Comparison of ENCODE assay signal across 23 mouse cellular contexts in genomic region chr3:114547218-114547617, GRCm38 (mm10).
DNase-seq lines count a peak whose midpoint lies in the region; ATAC-seq lines count a peak whose summit lies in the region.
"Had no signal": no experiment of that assay in that cellular context is flagged by ENCODE, and none has a peak within 500 bp of the region (broad histone marks: within the 10 kb centered on the region; RNA-seq: fewer than 3 reads in every experiment).

No protein-coding gene starts in this region.

- H3K9ac ChIP-seq in hindbrain, embryonic 13.5 days, result no peak overlapping the region
- H3K9ac ChIP-seq in midbrain, embryonic 12.5 days (replicated peaks), result no peak overlapping the region
- H3K9ac ChIP-seq in midbrain, embryonic 15.5 days, result no peak overlapping the region
- H3K9ac ChIP-seq: embryonic facial prominence, embryonic 13.5 days; forebrain, embryonic 12.5 days; hindbrain, embryonic 15.5 days; neural tube, embryonic 12.5 days had no signal

- no peak overlapping the region for H3K27ac ChIP-seq in hindbrain, embryonic 13.5 days
- H3K27ac ChIP-seq in hindbrain, embryonic 10.5 days, result no peak overlapping the region
- no peak overlapping the region for H3K27ac ChIP-seq in midbrain, embryonic 12.5 days (replicated peaks)
- no peak overlapping the region for H3K27ac ChIP-seq in midbrain, embryonic 15.5 days
- H3K27ac ChIP-seq: embryonic facial prominence, embryonic 13.5 days; forebrain, embryonic 12.5 days; heart, adult 2 months; hindbrain, embryonic 15.5 days; neural tube, embryonic 12.5 days had no signal

- H3K4me3 ChIP-seq in hindbrain, embryonic 13.5 days, result no peak overlapping the region
- no peak overlapping the region for H3K4me3 ChIP-seq in hindbrain, embryonic 10.5 days
- no peak overlapping the region for H3K4me3 ChIP-seq in midbrain, embryonic 12.5 days
- no peak overlapping the region for H3K4me3 ChIP-seq in midbrain, embryonic 15.5 days
- H3K4me3 ChIP-seq: embryonic facial prominence, embryonic 13.5 days; erythroblast, embryonic 14.5 days; forebrain, embryonic 12.5 days; heart, adult 2 months; hindbrain, embryonic 15.5 days; neural tube, embryonic 12.5 days had no signal

- H3K9me3 ChIP-seq in hindbrain, embryonic 13.5 days, result no peaks in the 10 kb centered on the region
- no peaks in the 10 kb centered on the region for H3K9me3 ChIP-seq in hindbrain, embryonic 10.5 days
- H3K9me3 ChIP-seq in midbrain, embryonic 12.5 days, result no peaks in the 10 kb centered on the region
- no peaks in the 10 kb centered on the region for H3K9me3 ChIP-seq in midbrain, embryonic 15.5 days
- H3K9me3 ChIP-seq: embryonic facial prominence, embryonic 13.5 days; forebrain, embryonic 12.5 days; hindbrain, embryonic 15.5 days; neural tube, embryonic 12.5 days had no signal

- H3K4me2 ChIP-seq in hindbrain, embryonic 13.5 days, result no peak overlapping the region
- no peak overlapping the region for H3K4me2 ChIP-seq in midbrain, embryonic 12.5 days (replicated peaks)
- H3K4me2 ChIP-seq in midbrain, embryonic 15.5 days, result no peak overlapping the region
- H3K4me2 ChIP-seq: embryonic facial prominence, embryonic 13.5 days; forebrain, embryonic 12.5 days; hindbrain, embryonic 15.5 days; neural tube, embryonic 12.5 days had no signal

- ATAC-seq in hindbrain, embryonic 13.5 days (ENCODE audit: low FRiP score), result peak; percentile 52; the same call in 1 of the 2 replicates
- 0 out of 2 replicates have a peak, but pooled peaks have one; percentile 30 for ATAC-seq in midbrain, embryonic 12.5 days (ENCODE audit: low FRiP score, low read depth)
- no peak for ATAC-seq in midbrain, embryonic 15.5 days (replicated peaks)
- ATAC-seq: activated CD4-positive, CD25-positive, alpha-beta regulatory T cell, adult 4 months; intestine, postnatal 0 days had no signal

- H3K4me1 ChIP-seq in hindbrain, embryonic 13.5 days (replicated peaks), result 0 out of 2 replicates have a peak, but pooled peaks cover 3% of the 10 kb centered on the region
- no peaks in the 10 kb centered on the region for H3K4me1 ChIP-seq in hindbrain, embryonic 10.5 days (replicated peaks)
- no peaks in the 10 kb centered on the region for H3K4me1 ChIP-seq in midbrain, embryonic 12.5 days
- no peaks in the 10 kb centered on the region for H3K4me1 ChIP-seq in midbrain, embryonic 15.5 days
- H3K4me1 ChIP-seq: embryonic facial prominence, embryonic 13.5 days; forebrain, embryonic 12.5 days; hindbrain, embryonic 15.5 days; neural tube, embryonic 12.5 days had no signal

- 71% methylated on average over 6 of the region's 6 CpGs for WGBS in hindbrain, embryonic 13.5 days
- WGBS in hindbrain, embryonic 10.5 days, result 81% methylated on average over 6 of the region's 6 CpGs
- WGBS in midbrain, embryonic 12.5 days, result 79% methylated on average over 6 of the region's 6 CpGs
- 76% methylated on average over 6 of the region's 6 CpGs for WGBS in midbrain, embryonic 15.5 days

- DNase-seq in cerebellum, postnatal 10 days, result peak; percentile 49 to 66
- DNase-seq in cerebellum, adult 11-12 months, result no peak
- no peak for DNase-seq in hindbrain, embryonic 10.5 days (ENCODE audit: low spot score)
- DNase-seq in right cerebral cortex, postnatal 14 days, result peak; percentile 24
- DNase-seq in right cerebral cortex, postnatal 25 days, result no peak
- DNase-seq: adrenal gland, adult 8-10 months; cerebellum, adult 9-10 months; gastrocnemius, postnatal 25 days; heart, adult 2 months; kidney, postnatal 36 days; lung, postnatal 4 days; retina, postnatal 1 day; thymus, postnatal 25 days had no signal

- H3K27me3 ChIP-seq in hindbrain, embryonic 13.5 days, result no peaks in the 10 kb centered on the region
- H3K27me3 ChIP-seq in hindbrain, embryonic 10.5 days (ENCODE audit: insufficient read depth, poor library complexity, severe bottlenecking), result no peaks in the 10 kb centered on the region
- H3K27me3 ChIP-seq in midbrain, embryonic 12.5 days, result no peaks in the 10 kb centered on the region
- H3K27me3 ChIP-seq in midbrain, embryonic 15.5 days (replicated peaks), result no peaks in the 10 kb centered on the region
- H3K27me3 ChIP-seq: embryonic facial prominence, embryonic 13.5 days; forebrain, embryonic 12.5 days; hindbrain, embryonic 15.5 days; neural tube, embryonic 12.5 days had no signal

- no peaks in the 10 kb centered on the region for H3K36me3 ChIP-seq in hindbrain, embryonic 13.5 days
- no peaks in the 10 kb centered on the region for H3K36me3 ChIP-seq in hindbrain, embryonic 10.5 days
- H3K36me3 ChIP-seq in midbrain, embryonic 12.5 days, result no peaks in the 10 kb centered on the region
- H3K36me3 ChIP-seq in midbrain, embryonic 15.5 days (replicated peaks), result no peaks in the 10 kb centered on the region
- H3K36me3 ChIP-seq: embryonic facial prominence, embryonic 13.5 days; forebrain, embryonic 12.5 days; hindbrain, embryonic 15.5 days; neural tube, embryonic 12.5 days had no signal

Comparison
In these comparisons a context has a peak if more than half of its experiments do, and no peak if none do; other contexts are left out.
1. DNase-seq: peak in cerebellum, postnatal 10 days (2 of 2) and right cerebral cortex, postnatal 14 days (single experiment); none in cerebellum, adult 11-12 months (single experiment), hindbrain, embryonic 10.5 days (single experiment) and right cerebral cortex, postnatal 25 days (single experiment).